Mouse (Mus musculus) bone marrow, adult 2 months (tissue): ENCODE measurements around the gene Olfr765. TPM values are rescaled to one million over a fixed set of nuclear protein-coding genes. Genes with fewer than 3 reads are reported as not detected.
"Not testable (repeated sequence)": the region's sequence is repeated elsewhere in the genome, so short reads cannot be mapped to it uniquely, and the experiment has no call there.

Experiments
- H3K27ac ChIP-seq: fragments of 200-500 bp; 2 replicates; pipeline ENCODE4 v1.5.1; 2012; ENCODE audit warnings: low read depth, mild to moderate bottlenecking, control low read depth, inconsistent platforms, low read length; ENCODE audit not compliant: control insufficient read depth, poor library complexity, insufficient read depth
- H3K4me1 ChIP-seq: fragments of 200-500 bp; 2 replicates; pipeline ENCODE4 v1.6.1; 2011; ENCODE audit warnings: low read length; ENCODE audit not compliant: control insufficient read depth, insufficient read depth
- H3K4me3 ChIP-seq: fragments of 200-500 bp; replicated peaks from 2 replicates; pipeline ENCODE3; 2011; ENCODE audit warnings: mild to moderate bottlenecking, low read depth, low read length, control low read depth; ENCODE audit not compliant: control insufficient read depth
- CTCF ChIP-seq: fragments of 200-500 bp; IDR thresholded peaks from 2 replicates; pipeline ENCODE4 v1.5.1; 2011; ENCODE audit warnings: low read length, control low read depth; ENCODE audit not compliant: control insufficient read depth, insufficient read depth
- POLR2A ChIP-seq: fragments of 200-500 bp; IDR thresholded peaks from 2 replicates; pipeline ENCODE4 v1.6.1; 2011; ENCODE audit warnings: low read depth, mild to moderate bottlenecking, control low read depth, low read length, borderline replicate concordance; ENCODE audit not compliant: control insufficient read depth
- WGBS: fragments of 180-500 bp; shearing (Covaris S2); methylation state at CpG from one replicate; pipeline ENCODE4 v1.1.7; 2018; 5-methylcytosine and 5-hydroxymethylcytosine counted together
- polyA plus RNA-seq: library from polyadenylated mRNA; stranded (reverse); fragments of >200 nt; gene quantifications from 2 replicates; pipeline ENCODE4 v1.2.4, GENCODE M21; 2011; ENCODE audit warnings: low replicate concordance; ENCODE audit not compliant: missing spikeins, insufficient read depth, insufficient read length

The Olfr765 gene
- polyA plus RNA-seq = not detected in 2 replicates

- not testable (repeated sequence) for H3K27ac ChIP-seq, H3K4me1 ChIP-seq, H3K4me3 ChIP-seq
Measured at GRCm38 (mm10) chr10:129049898-129050297, at the start of gene Olfr765. Olfr765 (minus strand) TSS chr10:129049998.

- TF ChIP-seq CTCF = no peak
- TF ChIP-seq POLR2A = no peak
- WGBS = 75% methylated on average over 1 of the region's 1 CpGs
- no peak within 1 kb of the TSS for H3K4me3 ChIP-seq
- H3K4me1 ChIP-seq = no peaks in the 10 kb centered on the region
- H3K27ac ChIP-seq = no peak within 1 kb of the TSS
Measured at GRCm38 (mm10) chr10:129099275-129099674, 49.5 kb upstream of the Olfr765 start, which contains the start of gene Olfr768. Olfr768 (minus strand) TSS chr10:129099375.

DNA sequence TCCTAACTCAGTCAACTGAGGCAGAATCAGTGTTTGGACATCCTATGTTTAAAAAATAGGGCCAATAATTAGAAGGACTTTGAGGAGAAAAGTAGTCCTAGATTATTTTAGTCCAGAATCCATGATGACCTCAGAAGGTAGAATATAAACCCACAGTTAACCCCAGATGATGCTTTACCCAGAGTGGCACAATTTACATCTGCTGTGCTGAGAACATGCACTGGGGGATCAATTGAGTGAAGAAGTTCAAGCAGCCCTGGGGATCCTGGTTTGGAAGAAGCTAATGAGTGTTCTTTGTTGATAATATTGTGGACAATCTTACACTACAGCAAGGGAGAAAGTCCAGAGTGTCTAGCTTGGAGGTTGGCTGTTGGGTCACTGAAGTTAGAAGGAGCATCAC, 33.0 kb upstream of the Olfr765 start, which contains the start of gene Olfr767:
TSS of gene Olfr767 (minus strand) at position 101 of the 400 bp plus-strand sequence.
- not testable (repeated sequence) for H3K4me3 ChIP-seq, H3K4me1 ChIP-seq, H3K27ac ChIP-seq

DNA sequence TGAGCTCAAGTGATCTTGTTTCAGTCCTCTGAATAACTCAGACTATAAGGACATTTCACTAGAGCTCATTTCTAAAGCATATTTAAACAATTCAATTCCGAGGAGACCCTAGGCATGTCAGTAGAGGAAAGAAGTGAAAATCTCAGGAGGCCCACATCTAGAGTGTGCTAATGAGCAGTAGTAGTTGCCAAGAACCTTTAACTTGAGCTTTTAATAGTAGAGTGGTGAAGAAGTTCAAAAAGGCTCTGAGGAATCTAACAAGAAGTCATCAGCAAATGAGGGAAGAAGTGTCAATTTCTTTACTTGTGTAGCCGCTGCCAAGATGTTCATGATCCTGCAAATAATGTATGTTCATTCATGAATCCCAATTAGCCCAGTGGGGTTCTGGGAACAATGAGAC, 19.1 kb upstream of the Olfr765 start, which contains the start of gene Olfr766-ps1:
TSS of gene Olfr766-ps1 (minus strand) at position 101 of the 400 bp plus-strand sequence.
- no peak within 1 kb of the TSS for H3K4me3 ChIP-seq
- 80% methylated on average over 2 of the region's 2 CpGs for WGBS
- H3K4me1 ChIP-seq = no peaks in the 10 kb centered on the region
- no peak within 1 kb of the TSS for H3K27ac ChIP-seq
- no peak for TF ChIP-seq CTCF
- TF ChIP-seq POLR2A = no peak

GRCm38 (mm10) chr10:129039796-129040195, 10.0 kb downstream of the Olfr765 start, which contains the start of gene Olfr764-ps1:
Olfr764-ps1 (minus strand) TSS chr10:129039896.
- Histone ChIP-seq H3K27ac (no peak within 1 kb of the TSS), H3K4me1 (no peaks in the 10 kb centered on the region), H3K4me3 (no peak within 1 kb of the TSS)
- WGBS = 68% methylated on average over 3 of the region's 3 CpGs
- TF ChIP-seq CTCF (no peak), POLR2A (no peak)

- TF ChIP-seq POLR2A = no peak
- TF ChIP-seq CTCF = no peak
- H3K27ac ChIP-seq = no peak overlapping the region
- no peak overlapping the region for H3K4me3 ChIP-seq
- 60% methylated on average over 2 of the region's 2 CpGs for WGBS
- no peaks in the 10 kb centered on the region for H3K4me1 ChIP-seq
Measured at GRCm38 (mm10) chr10:129028343-129028742, 21.5 kb downstream of the Olfr765 start.

DNA sequence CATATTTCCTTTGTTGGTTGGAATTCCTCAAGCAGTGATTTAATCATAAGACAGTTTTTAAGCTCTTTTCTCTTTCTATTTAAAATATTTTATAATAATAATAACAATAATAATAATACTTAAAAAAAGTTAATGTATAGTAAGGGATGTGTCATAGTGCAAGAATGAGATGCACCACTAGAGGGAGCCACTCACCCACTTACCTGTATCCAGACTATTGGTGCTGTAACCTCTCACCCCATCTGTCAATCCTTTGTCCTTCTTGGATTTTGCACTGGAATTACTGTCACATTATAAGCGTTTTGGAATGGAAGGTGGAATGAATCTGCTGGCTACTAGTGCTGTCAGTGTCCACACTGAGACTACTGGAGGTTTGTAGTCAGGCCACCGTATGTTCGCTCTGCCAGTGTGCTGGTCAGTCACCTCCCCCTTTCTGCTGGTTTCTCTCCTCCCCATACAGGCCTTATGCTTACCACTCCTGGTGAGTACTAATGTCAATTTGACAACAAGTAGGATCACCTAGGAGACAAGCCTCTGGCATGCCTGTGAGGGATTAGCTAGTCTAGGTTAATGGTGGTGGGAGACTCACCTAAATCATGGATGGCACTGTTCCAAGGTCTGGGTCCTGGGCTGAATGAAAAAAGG, 23.7 kb downstream of the Olfr765 start:
- Histone ChIP-seq H3K4me3 (no peak overlapping the region), H3K27ac (no peak overlapping the region), H3K4me1 (no peaks in the 10 kb centered on the region)
- WGBS = 61% methylated on average over 3 of the region's 3 CpGs
- no peak for TF ChIP-seq POLR2A
- 0 out of 2 replicates have a peak, but pooled peaks have one; percentile 16 for TF ChIP-seq CTCF

- Histone ChIP-seq H3K4me3 (no peak overlapping the region), H3K27ac (no peak overlapping the region), H3K4me1 (no peaks in the 10 kb centered on the region)
- no peak for TF ChIP-seq CTCF
- TF ChIP-seq POLR2A = no peak
Measured at GRCm38 (mm10) chr10:129023319-129023718, 26.5 kb downstream of the Olfr765 start.

GRCm38 (mm10) chr10:129014477-129014876, 35.3 kb downstream of the Olfr765 start:
- H3K4me1 ChIP-seq = no peaks in the 10 kb centered on the region
- TF ChIP-seq CTCF (no peak), POLR2A (no peak)
- no peak overlapping the region for H3K27ac ChIP-seq
- no peak overlapping the region for H3K4me3 ChIP-seq

DNA sequence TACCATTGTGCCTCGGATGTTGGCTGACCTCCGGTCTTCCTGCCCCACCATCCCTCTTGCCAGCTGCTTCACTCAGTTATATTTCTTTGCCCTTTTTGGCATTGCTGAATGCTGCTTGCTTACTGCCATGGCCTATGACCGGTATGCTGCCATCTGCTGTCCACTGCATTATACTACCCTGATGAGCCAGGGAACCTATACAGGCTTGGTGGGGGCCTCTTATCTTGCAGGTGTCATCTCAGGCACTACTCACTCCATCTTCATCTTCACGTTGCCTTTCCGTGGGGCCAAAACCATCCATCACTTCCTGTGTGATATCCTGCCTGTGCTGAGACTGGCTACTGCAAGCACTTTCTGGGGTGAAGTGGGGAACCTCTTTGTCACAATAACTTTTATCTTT, 38.3 kb downstream of the Olfr765 start:
- not testable (repeated sequence) for H3K4me3 ChIP-seq, H3K27ac ChIP-seq, H3K4me1 ChIP-seq
- 30% methylated on average over 2 of the region's 5 CpGs for WGBS
